Mouse (Mus musculus) left cerebral cortex, adult 18-20 months (tissue): ENCODE results near the gene Gm28374. TPM values are rescaled to one million over a fixed set of nuclear protein-coding genes. Genes with fewer than 3 reads are reported as not detected.

ENCODE experiments used
- DNase-seq, 2 experiments: peaks; one replicate each; pipeline ENCODE4 v3.0.0; 2021 to 2022; ENCODE audit warnings: low spot score in 2 of 2, mixed read lengths in 1 of 2
- total RNA-seq, 2 experiments: library from RNA; stranded (reverse); gene quantifications; 2 replicates each; pipeline ENCODE4 v1.2.3; 2021

The Gm28374 gene
- total RNA-seq, 2 experiments from 2014 or later: 0.54 to 0.60 TPM

- DNase-seq: no peak
These were observed 6.8 kb upstream of the Gm28374 start for GRCm38 (mm10) chr19:6088841-6089240.

GRCm38 (mm10) chr19:6085417-6085879, 3.4 kb upstream of the Gm28374 start:
- DNase-seq: no peak

- DNase-seq: peak; percentile 95 to 96
These were observed 2.6 kb upstream of the Gm28374 start, which contains the start of the genes Zfpl1 and Cdca5 for GRCm38 (mm10) chr19:6084478-6085248. Zfpl1 (minus strand) TSS chr19:6084956. Cdca5 (plus strand) TSS chr19:6084983.

GRCm38 (mm10) chr19:6079983-6080480, 2.0 kb downstream of the Gm28374 start, which contains the start of gene Tmem262:
Tmem262 (plus strand) TSS chr19:6080033.
- DNase-seq: no peak

GRCm38 (mm10) chr19:6076564-6077393, 5.3 kb downstream of the Gm28374 start, which contains the start of gene Vps51:
Vps51 (minus strand) TSS chr19:6077231.
- DNase-seq: peak; percentile 87 to 88

GRCm38 (mm10) chr19:6073889-6074288, 8.2 kb downstream of the Gm28374 start:
- DNase-seq: no peak

GRCm38 (mm10) chr19:6071261-6071660, 10.8 kb downstream of the Gm28374 start:
- DNase-seq: no peak

- no peak for DNase-seq
These were observed 11.3 kb downstream of the Gm28374 start for GRCm38 (mm10) chr19:6070571-6071250.

- no peak for DNase-seq
These were observed 12.2 kb downstream of the Gm28374 start for GRCm38 (mm10) chr19:6069851-6070250.

- no peak for DNase-seq
These were observed 13.1 kb downstream of the Gm28374 start for GRCm38 (mm10) chr19:6068951-6069350.

- peak; percentile 78 to 87 for DNase-seq
These were observed 14.2 kb downstream of the Gm28374 start, which contains the start of gene Tm7sf2 for GRCm38 (mm10) chr19:6067724-6068415. Tm7sf2 (minus strand) TSS chr19:6068373.

- DNase-seq: peak; percentile 82 to 87
These were observed 14.9 kb downstream of the Gm28374 start for GRCm38 (mm10) chr19:6067011-6067723.

GRCm38 (mm10) chr19:6066571-6066970, 15.5 kb downstream of the Gm28374 start:
- no peak for DNase-seq

GRCm38 (mm10) chr19:6063081-6063480, 19.0 kb downstream of the Gm28374 start:
- no peak for DNase-seq

GRCm38 (mm10) chr19:6062418-6062817, 19.6 kb downstream of the Gm28374 start:
- no peak for DNase-seq

- peak; percentile 26 to 43 for DNase-seq
These were observed 20.3 kb downstream of the Gm28374 start for GRCm38 (mm10) chr19:6061641-6062302.

- DNase-seq: peak; percentile 94 to 95
These were observed 21.0 kb downstream of the Gm28374 start, which contains the start of gene Znhit2 for GRCm38 (mm10) chr19:6061021-6061533. Znhit2 (plus strand) TSS chr19:6061192.

- DNase-seq: no peak
These were observed 23.1 kb downstream of the Gm28374 start for GRCm38 (mm10) chr19:6058966-6059365.

GRCm38 (mm10) chr19:6058513-6058912, 23.5 kb downstream of the Gm28374 start:
- DNase-seq: no peak
